Mouse (Mus musculus): ENCODE results near the gene Ms4a2.

DNA sequence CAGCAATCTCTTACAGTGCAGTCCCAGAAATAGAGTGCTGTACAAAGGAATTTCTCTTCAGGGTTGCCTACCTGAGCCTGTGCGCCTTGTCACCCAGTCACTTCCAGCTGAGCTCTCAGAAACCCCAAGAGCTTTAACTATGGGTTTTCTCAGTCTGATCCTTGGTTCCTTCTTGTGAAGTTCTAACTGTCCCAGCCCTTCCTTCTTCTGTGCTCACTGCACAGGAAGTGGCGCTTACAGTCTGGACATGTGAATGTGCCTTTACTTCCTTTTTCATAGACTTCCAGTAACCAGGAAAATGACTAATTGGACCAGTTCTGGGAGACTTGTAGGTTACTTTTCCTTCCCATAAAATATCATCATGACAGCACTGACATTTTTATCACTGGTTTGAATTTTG is 18.9 kb downstream of the Ms4a2 start, which contains the start of gene Ms4a6d:
- no peak for TF ChIP-seq GATA1 (IDR thresholded peaks at IDR 0.05; ENCODE audit: borderline replicate concordance, low read length)
- TF ChIP-seq FLI1 (IDR thresholded peaks at IDR 0.05; ENCODE audit: low read length), result no peak
